Mouse (Mus musculus) heart, postnatal 14 days (tissue): ENCODE results near the gene Akr1c19. TPM values are rescaled to one million over a fixed set of nuclear protein-coding genes. Genes with fewer than 3 reads are reported as not detected.
"Not testable (repeated sequence)": the region's sequence is repeated elsewhere in the genome, so short reads cannot be mapped to it uniquely, and the experiment has no call there.

Source experiments
- DNase-seq, 2 experiments: peaks; one replicate each; pipeline ENCODE4 v3.0.0; 2021 to 2022
- intact Hi-C: fragments of 180-260 bp; cut with DNase I; formaldehyde crosslinking; loops from one replicate; pipeline ENCODE4 v1.15.1; 2025
- long read RNA-seq, 2 experiments: library from polyadenylated mRNA; stranded (forward); transcript quantifications; one replicate each; pipeline ENCODE4 v2.0.0; 2021
- total RNA-seq, 2 experiments: library from RNA; stranded (reverse); gene quantifications; 2 replicates each; pipeline ENCODE4 v1.2.3; 2021

Gene Akr1c19
- 1 to 10 TPM; 1.6 to 2.2 TPM for total RNA-seq
- long read RNA-seq, experiment 1: 0 reads
- long read RNA-seq, experiment 2, partial matches to known transcripts: 1 of 2 reads
- long read RNA-seq, experiment 2, other reads (novel, unspliced or antisense): 1 of 2 reads

DNA sequence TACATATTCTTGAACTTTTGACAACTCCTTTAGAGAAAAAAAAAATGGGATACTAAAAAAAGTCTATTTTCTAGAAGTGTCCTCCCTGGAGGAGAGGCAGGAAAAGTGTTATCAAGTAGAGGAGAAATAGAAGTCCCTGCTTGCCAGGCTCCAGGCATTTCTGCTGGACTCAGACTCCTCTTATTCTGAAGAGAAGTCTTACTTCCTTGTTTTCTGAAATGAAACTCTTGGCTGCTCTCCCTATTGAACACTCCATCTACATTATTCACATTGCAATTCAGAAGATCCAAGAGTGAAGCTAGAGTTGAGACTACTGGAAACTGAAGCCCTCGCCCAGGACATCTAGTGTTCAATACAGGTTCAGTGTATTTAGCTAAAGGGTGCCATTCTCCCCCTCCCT lies at the start of gene Akr1c19:
TSS of gene Akr1c19 (plus strand) at position 260 of the 400 bp plus-strand sequence.
- intact Hi-C loops: no loop called here
- peak in 1 of 2 experiments; percentile 7 for DNase-seq

DNA sequence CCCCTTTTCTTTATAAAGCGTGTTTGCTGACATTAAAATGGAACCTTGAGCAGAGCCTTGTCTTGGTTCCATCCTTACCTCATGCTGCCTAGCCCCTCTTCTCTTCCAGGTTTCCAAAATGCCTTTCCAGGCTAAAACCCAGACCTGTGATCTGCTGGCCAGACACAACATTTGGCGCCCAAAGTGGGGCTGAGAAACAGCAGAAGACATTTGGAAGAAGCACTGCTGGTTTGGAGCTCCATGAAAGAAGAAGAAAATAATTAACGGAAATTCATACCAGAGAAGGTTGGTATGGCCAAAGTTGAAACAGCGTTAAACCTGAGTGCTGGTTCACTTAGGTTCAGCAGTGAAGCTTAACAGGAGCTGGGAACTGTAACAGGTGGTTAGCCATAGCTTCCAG lies 47.2 kb upstream of the Akr1c19 start:
- DNase-seq, intact Hi-C loops: not testable (repeated sequence)

DNA sequence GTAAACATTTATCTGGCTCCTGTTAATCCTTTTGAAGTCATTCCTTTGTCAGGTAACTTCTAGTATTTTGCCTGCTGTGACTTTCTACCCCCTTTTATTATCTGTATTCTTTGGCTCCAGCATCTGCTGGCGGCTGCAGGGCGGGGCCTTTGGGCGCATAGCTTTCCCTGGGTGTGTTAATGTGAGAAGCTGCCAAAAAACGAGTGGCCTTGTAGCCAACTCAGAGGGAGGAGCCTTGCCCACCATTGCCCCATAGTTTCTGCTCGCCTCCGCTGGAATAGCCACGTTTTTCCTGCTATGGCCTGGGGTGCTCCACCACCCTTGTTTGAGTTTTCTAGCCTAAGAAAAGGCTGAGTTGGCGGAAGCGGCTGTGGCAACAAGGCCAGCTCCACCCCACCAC lies 45.4 kb upstream of the Akr1c19 start:
- no peak for DNase-seq

GRCm38 (mm10) chr13:4186641-4187411 lies 41.7 kb upstream of the Akr1c19 start:
- DNase-seq: not testable (repeated sequence)
- intact Hi-C loops: loop anchor here (5.0 kb wide), 1 partner anchor 55 kb away; no protein-coding TSS in a partner anchor

More for the DNA sequence above, 45.4 kb upstream of the Akr1c19 start:
- intact Hi-C loops: no loop called here

GRCm38 (mm10) chr13:4188174-4188573 lies 40.3 kb upstream of the Akr1c19 start:
- DNase-seq: peak in 1 of 2 experiments; percentile 34
- intact Hi-C loops: loop anchor here (1.0 to 5.0 kb wide), 2 partner anchors 56 to 92 kb away; no protein-coding TSS in a partner anchor

DNA sequence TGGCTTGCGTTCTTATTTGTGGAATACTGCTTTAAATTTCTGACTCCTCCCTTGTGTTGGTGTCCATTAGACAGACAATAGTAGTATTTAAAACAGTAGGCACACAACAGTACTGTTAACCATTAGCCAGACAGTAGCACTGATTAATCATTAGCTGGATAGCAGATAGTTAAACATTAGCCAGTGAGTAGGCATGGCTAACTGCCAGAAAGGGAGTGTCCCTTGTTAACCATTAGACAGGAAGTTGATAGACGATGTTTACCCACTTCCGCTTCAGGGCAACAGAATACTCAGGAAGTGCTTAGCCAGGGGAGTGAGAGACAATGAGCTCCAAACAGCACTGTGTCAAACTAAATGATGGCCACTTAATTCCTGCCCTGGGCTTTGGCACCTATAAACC lies 37.6 kb upstream of the Akr1c19 start, which contains the start of gene Akr1c13:
TSS of gene Akr1c13 (plus strand) at position 247 of the 400 bp plus-strand sequence.
- DNase-seq: peak in 1 of 2 experiments; percentile 22
- intact Hi-C loops: no loop called here

DNA sequence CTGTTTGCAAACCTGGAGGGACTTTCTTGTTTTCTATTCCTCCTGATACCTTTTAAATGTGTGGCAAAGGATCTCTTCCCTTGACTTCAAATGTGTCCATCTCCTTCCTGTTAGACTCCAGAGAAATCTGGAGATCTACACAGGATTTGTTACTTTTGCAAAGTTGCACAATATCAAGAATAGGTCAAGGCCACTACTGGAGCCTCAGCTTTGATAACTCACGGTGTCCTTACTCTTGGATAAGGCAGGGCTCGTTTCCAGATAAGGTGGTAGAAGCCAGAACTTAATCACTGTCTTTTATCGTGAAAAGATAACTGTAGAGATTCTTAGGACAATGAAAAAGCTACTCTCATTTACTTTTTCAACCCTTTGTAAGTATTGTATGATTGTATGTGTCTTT lies 36.0 kb upstream of the Akr1c19 start:
- DNase-seq: no peak
- intact Hi-C loops: no loop called here

GRCm38 (mm10) chr13:4206147-4206903 lies 22.2 kb upstream of the Akr1c19 start:
- intact Hi-C loops: no loop called here
- DNase-seq: no peak

GRCm38 (mm10) chr13:4211560-4212299 lies 16.8 kb upstream of the Akr1c19 start:
- DNase-seq: no peak
- intact Hi-C loops: no loop called here

GRCm38 (mm10) chr13:4212309-4212708 lies 16.2 kb upstream of the Akr1c19 start:
- no peak for DNase-seq
- intact Hi-C loops: no loop called here

- intact Hi-C loops, DNase-seq: not testable (repeated sequence)
Observed at GRCm38 (mm10) chr13:4215496-4215895, 13.0 kb upstream of the Akr1c19 start.

DNA sequence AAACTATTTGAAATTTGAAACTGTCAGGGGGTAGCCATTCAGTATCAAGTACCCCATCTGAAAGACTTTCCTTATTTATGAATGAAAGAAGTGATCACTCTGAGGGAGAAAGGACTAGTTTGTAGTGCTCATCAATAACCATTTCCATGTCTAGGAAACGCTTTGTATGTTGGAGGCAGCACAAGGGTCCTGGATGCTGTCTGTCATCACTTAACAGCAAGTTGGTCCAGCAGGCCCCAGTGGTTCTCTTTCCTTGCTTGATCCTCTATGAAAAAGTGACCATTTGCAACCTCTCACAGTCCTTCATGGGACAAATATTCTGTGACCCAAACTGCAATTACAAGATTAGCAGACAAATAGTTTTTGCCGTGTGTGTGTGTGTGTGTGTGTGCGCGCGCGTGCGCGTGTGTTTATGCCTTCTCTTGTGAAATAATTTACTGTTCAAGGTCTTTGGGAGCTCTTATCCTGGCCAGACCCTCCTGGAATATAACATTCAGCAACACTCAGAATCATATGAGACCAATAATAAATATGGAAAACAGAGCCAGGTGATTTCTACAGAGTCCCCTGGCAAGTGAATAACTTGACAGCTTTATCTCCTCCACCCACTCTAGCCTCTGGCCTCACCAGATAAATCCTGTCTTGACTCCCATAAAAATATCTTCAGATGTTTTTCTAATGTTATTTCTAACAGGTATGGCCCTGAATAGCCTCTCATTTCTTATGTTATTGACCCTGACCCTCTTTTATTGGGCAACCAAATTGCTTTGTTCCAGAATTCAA lies 2.5 kb downstream of the Akr1c19 start:
- intact Hi-C loops: no loop called here
- no peak for DNase-seq

DNA sequence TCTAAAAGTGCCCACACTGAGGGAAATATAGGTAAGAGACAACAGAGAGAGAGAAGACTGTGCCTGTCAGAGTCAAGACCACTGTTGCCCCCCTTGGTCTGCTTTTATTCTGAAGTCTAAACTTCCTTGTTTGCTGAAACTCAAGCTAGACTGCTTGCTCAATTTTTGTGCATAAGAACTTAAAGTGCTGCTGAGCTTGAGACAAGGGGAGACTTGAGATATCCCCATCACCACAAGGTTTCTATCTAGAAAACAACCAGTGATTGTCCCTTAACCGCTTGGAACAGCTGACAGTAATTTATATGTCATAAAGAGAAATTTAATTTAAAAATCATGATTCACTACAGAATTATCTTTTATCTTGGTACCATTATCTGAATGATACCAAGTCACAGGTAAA lies 4.6 kb downstream of the Akr1c19 start:
- intact Hi-C loops: no loop called here
- no peak for DNase-seq

DNA sequence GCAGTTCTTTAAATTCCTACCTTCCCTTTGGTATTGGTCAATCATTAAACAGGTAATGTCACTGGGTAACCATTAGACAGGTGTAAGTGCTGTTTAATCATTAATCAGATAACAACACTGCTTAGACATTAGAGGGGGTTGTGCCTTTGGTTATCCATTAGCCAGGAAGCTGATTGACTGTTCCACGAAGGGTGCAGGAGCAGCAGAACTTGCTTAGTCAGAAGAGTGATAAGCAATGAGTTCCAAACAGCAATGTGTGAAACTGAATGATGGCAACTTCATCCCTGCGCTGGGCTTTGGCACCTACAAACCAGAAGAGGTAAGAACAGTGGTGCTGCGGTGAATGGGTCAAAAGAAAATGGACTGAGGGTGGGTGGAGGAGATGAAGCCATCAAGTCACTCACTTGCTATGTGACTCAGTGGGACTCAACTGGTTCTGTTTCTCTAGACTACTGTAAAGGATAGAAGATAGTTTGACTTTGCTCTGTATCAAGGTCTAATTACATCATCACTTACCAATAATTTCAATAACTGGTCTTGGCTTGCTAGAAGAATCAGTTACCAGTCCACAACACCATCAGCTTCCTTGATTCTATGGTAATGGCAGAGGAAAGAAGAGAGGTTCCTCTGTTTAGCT lies 5.2 kb downstream of the Akr1c19 start:
- no peak for DNase-seq
- intact Hi-C loops: no loop called here

GRCm38 (mm10) chr13:4244861-4245559 lies 16.5 kb downstream of the Akr1c19 start:
- no peak for DNase-seq

DNA sequence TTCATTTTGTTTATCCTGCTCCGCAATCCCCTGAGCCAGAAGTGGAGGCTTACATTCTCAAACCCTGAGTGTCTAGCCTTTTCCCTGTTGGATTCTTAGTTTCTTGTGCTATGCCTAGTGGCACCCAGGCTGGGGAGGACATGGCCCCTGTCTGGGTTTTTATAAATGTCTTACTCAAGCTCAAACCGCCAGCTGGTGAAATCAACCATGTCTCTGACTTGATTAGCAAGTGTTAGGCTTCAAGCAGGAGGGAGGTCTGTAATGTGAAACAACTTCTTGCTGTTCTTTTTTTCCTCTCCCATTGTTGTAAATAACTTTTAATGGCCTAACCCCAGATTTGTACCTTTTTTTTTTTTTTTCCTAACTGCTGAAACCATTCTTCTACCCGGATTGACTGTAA lies 20.8 kb downstream of the Akr1c19 start:
- intact Hi-C loops: no loop called here
- no peak for DNase-seq

More at GRCm38 (mm10) chr13:4244861-4245559, 16.5 kb downstream of the Akr1c19 start:
- intact Hi-C loops: no loop called here

DNA sequence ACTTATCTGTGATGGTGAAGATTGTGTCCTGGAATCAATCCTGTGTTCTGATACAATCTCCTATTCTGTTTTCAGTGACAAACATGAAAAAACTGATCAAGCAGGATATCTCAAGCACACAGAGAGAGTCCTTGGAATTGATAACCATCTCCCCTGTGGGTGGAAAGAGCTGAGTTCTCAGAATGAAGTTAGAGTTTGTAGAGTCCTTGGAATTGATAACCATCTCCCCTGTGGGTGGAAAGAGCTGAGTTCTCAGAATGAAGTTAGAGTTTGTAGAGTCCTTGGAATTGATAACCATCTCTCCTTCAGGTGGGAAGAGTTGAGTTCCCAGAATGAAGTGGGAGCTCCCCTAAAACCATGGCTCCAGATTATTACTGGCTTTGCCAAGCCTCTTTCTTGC lies 28.4 kb downstream of the Akr1c19 start:
- intact Hi-C loops, DNase-seq: not testable (repeated sequence)

- intact Hi-C loops: no loop called here
- no peak for DNase-seq
Observed at GRCm38 (mm10) chr13:4257349-4257748, 28.8 kb downstream of the Akr1c19 start.

GRCm38 (mm10) chr13:4264612-4265011 lies 36.1 kb downstream of the Akr1c19 start:
- DNase-seq: no peak
- intact Hi-C loops: no loop called here
